Mouse (Mus musculus): ENCODE results near the gene Atp8b5. TPM values are rescaled to one million over a fixed set of nuclear protein-coding genes. Genes with fewer than 3 reads are reported as not detected.

Atp8b5 gene
- polyA plus RNA-seq, 2 experiments = 0.06 TPM; not detected in 1

GRCm38 (mm10) chr4:43407071-43407920 lies 140.3 kb downstream of the Atp8b5 start:
- Histone ChIP-seq H3K9me3 (ENCODE audit: control insufficient read depth, low read length) (no peaks in the 10 kb centered on the region), H3K36me3 (replicated peaks; ENCODE audit: control insufficient read depth, insufficient read depth, low read depth) (no peaks in the 10 kb centered on the region), H3K4me2 (ENCODE audit: low read depth) (no peak overlapping the region), H3K9ac (replicated peaks) (no peak overlapping the region), H3K27ac (no peak overlapping the region), H3K4me1 (replicated peaks; ENCODE audit: control insufficient read depth in 2 of 2, insufficient read depth in 2 of 2, low read length in 1 of 2) (no peaks in the 10 kb centered on the region; a peak in 1 of 4 replicates), H3K27me3 (ENCODE audit: control insufficient read depth, insufficient read depth, low read length) (no peaks in the 10 kb centered on the region; the same call in 1 of the 2 replicates), H3K4me3 (ENCODE audit: insufficient read depth in 1 of 2, low read depth in 2 of 2, low read length in 2 of 2) (no peak overlapping the region)
- 52% methylated on average over 12 of the region's 12 CpGs for WGBS (ENCODE audit: insufficient replicate concordance)
- no peak for ATAC-seq (ENCODE audit: insufficient read depth)
- no peak for TF ChIP-seq CTCF (IDR thresholded peaks at IDR 0.05; ENCODE audit: low read depth)
- DNase-seq (ENCODE audit: low read depth in 3 of 3, low spot score in 3 of 3) = no peak

- DNase-seq (ENCODE audit: low read depth in 3 of 3, low spot score in 3 of 3) (no peak), ATAC-seq (ENCODE audit: insufficient read depth) (no peak)
- WGBS (ENCODE audit: insufficient replicate concordance) = 82% methylated on average over 14 of the region's 14 CpGs
- no peak overlapping the region for H3K4me3 ChIP-seq (ENCODE audit: insufficient read depth in 1 of 2, low read depth in 2 of 2, low read length in 2 of 2)
- no peak overlapping the region for H3K4me2 ChIP-seq (ENCODE audit: low read depth)
- no peak overlapping the region for H3K27ac ChIP-seq
- H3K27me3 ChIP-seq (ENCODE audit: control insufficient read depth, insufficient read depth, low read length) = no peaks in the 10 kb centered on the region
- H3K4me1 ChIP-seq (replicated peaks; ENCODE audit: control insufficient read depth in 2 of 2, insufficient read depth in 2 of 2, low read length in 1 of 2) = peaks cover 0 to 9% of the 10 kb centered on the region in 2 experiments; a peak in 1 of 4 replicates
- TF ChIP-seq CTCF (IDR thresholded peaks at IDR 0.05; ENCODE audit: low read depth) (no peak), EP300 (IDR thresholded peaks at IDR 0.05; ENCODE audit: low read depth) (no peak)
- H3K36me3 ChIP-seq (replicated peaks; ENCODE audit: control insufficient read depth, insufficient read depth, low read depth) = no peaks in the 10 kb centered on the region
- H3K9me3 ChIP-seq (ENCODE audit: control insufficient read depth, low read length) = no peaks in the 10 kb centered on the region
- H3K9ac ChIP-seq (replicated peaks) = no peak overlapping the region
Measured at GRCm38 (mm10) chr4:43414761-43415160, 147.8 kb downstream of the Atp8b5 start.

DNA sequence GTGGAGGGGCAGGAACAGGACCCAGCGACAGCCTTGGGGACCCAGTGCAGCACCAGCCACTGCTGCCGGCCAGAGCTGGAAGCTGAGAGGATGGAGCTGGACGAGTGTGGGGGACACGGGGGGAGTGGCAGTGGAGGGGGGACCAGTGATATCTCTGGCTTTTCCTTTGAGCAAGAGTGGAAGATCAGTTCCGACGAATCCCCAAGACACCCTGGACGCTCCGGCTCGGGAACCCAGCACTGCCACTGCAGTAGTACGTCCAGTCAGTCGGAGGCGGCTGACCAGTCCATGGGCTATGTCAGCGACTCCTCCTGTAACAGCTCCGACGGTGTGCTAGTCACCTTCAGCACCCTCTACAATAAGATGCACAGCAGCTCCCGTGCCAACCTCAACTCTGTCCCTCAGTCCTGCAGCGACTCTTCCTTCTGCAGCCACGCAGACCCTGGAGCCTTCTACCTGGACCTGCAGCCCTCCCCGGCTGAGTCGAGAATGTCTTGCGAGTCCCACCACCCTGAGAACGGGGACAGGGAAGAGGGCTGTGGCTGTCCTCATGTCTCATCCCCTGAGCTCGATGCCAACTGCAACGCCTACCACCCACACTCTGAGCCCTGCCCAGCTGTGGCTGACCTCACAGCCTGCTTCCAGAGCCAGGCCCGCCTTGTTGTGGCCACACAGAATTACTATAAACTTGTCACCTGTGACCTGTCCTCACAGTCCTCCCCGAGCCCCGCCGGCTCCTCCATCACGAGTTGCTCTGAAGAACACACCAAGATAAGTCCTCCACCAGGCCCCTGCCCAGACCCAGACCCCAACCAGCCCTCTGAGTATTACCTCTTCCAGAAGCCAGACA lies 148.5 kb downstream of the Atp8b5 start:
- no peak overlapping the region for H3K27ac ChIP-seq
- H3K4me2 ChIP-seq (ENCODE audit: low read depth) = no peak overlapping the region
- DNase-seq (ENCODE audit: low read depth in 3 of 3, low spot score in 3 of 3) (no peak), ATAC-seq (ENCODE audit: insufficient read depth) (no peak)
- no peaks in the 10 kb centered on the region for H3K27me3 ChIP-seq (ENCODE audit: control insufficient read depth, insufficient read depth, low read length)
- H3K36me3 ChIP-seq (replicated peaks; ENCODE audit: control insufficient read depth, insufficient read depth, low read depth) = no peaks in the 10 kb centered on the region
- WGBS (ENCODE audit: insufficient replicate concordance) = 79% methylated on average over 29 of the region's 29 CpGs
- no peak overlapping the region for H3K4me3 ChIP-seq (ENCODE audit: insufficient read depth in 1 of 2, low read depth in 2 of 2, low read length in 2 of 2)
- no peak overlapping the region for H3K9ac ChIP-seq (replicated peaks)
- TF ChIP-seq EP300 (IDR thresholded peaks at IDR 0.05; ENCODE audit: low read depth) = no peak
- H3K4me1 ChIP-seq (replicated peaks; ENCODE audit: control insufficient read depth in 2 of 2, insufficient read depth in 2 of 2, low read length in 1 of 2) = peaks cover 0 to 12% of the 10 kb centered on the region in 2 experiments; a peak in 2 of 4 replicates
- H3K9me3 ChIP-seq (ENCODE audit: control insufficient read depth, low read length) = no peaks in the 10 kb centered on the region

- WGBS (ENCODE audit: insufficient replicate concordance) = 82% methylated on average over 22 of the region's 22 CpGs
- Histone ChIP-seq H3K9me3 (ENCODE audit: control insufficient read depth, low read length) (no peaks in the 10 kb centered on the region), H3K4me3 (ENCODE audit: insufficient read depth in 1 of 2, low read depth in 2 of 2, low read length in 2 of 2) (no peak overlapping the region)
Measured at GRCm38 (mm10) chr4:43416071-43416490, 149.1 kb downstream of the Atp8b5 start.

More at GRCm38 (mm10) chr4:43416071-43416490, 149.1 kb downstream of the Atp8b5 start:
- DNase-seq (ENCODE audit: low read depth in 3 of 3, low spot score in 3 of 3) = no peak
- Histone ChIP-seq H3K4me1 (replicated peaks; ENCODE audit: control insufficient read depth in 2 of 2, insufficient read depth in 2 of 2, low read length in 1 of 2) (peaks cover 0 to 12% of the 10 kb centered on the region in 2 experiments; a peak in 2 of 4 replicates), H3K27ac (no peak overlapping the region), H3K4me2 (ENCODE audit: low read depth) (no peak overlapping the region), H3K9ac (replicated peaks) (no peak overlapping the region), H3K27me3 (ENCODE audit: control insufficient read depth, insufficient read depth, low read length) (no peaks in the 10 kb centered on the region), H3K36me3 (replicated peaks; ENCODE audit: control insufficient read depth, insufficient read depth, low read depth) (no peaks in the 10 kb centered on the region)
- no peak for ATAC-seq (ENCODE audit: insufficient read depth)
- TF ChIP-seq EP300 (IDR thresholded peaks at IDR 0.05; ENCODE audit: low read depth) (no peak), CTCF (IDR thresholded peaks at IDR 0.05; ENCODE audit: low read depth) (no peak)

Measured in liver, embryonic 14.5 days (tissue).